Mouse (Mus musculus): ENCODE measurements at regions not wholly inside any gene's neighbourhood (a gene's known extent, or its start where the extent isn't known, plus 50 kb on each side); places are given as distances from the start of the nearest gene placed in this dataset.
"Not testable (repeated sequence)": the region's sequence is repeated elsewhere in the genome, so short reads cannot be mapped to it uniquely, and the experiment has no call there.

- no peak for ATAC-seq (replicated peaks; ENCODE audit: poor library complexity, severe bottlenecking)
Observed at GRCm38 (mm10) chr2:84042793-84043192, 52.4 kb downstream of the Gm13691 start.

GRCm38 (mm10) chr2:84048398-84049140 lies 58.2 kb downstream of the Gm13691 start:
- peak; percentile 77 for ATAC-seq (replicated peaks; ENCODE audit: poor library complexity, severe bottlenecking)

GRCm38 (mm10) chr2:84051883-84052331 lies 61.6 kb downstream of the Gm13691 start:
- ATAC-seq (replicated peaks; ENCODE audit: poor library complexity, severe bottlenecking), result no peak

- ATAC-seq (replicated peaks; ENCODE audit: poor library complexity, severe bottlenecking), result peak; percentile 96
Observed at GRCm38 (mm10) chr2:84059246-84059645, 68.9 kb downstream of the Gm13691 start.

GRCm38 (mm10) chr2:84061221-84061620 lies 70.9 kb downstream of the Gm13691 start:
- ATAC-seq (replicated peaks; ENCODE audit: poor library complexity, severe bottlenecking), result peak; percentile 72

- peak; percentile 55 for ATAC-seq (replicated peaks; ENCODE audit: poor library complexity, severe bottlenecking)
Observed at GRCm38 (mm10) chr2:84064371-84064770, 74.0 kb downstream of the Gm13691 start.

GRCm38 (mm10) chr2:84065061-84065460 lies 74.7 kb downstream of the Gm13691 start:
- no peak for ATAC-seq (replicated peaks; ENCODE audit: poor library complexity, severe bottlenecking)

- ATAC-seq (replicated peaks; ENCODE audit: poor library complexity, severe bottlenecking), result no peak
Observed at GRCm38 (mm10) chr2:84065749-84066148, 75.4 kb downstream of the Gm13691 start.

GRCm38 (mm10) chr2:84066151-84066693 lies 75.9 kb downstream of the Gm13691 start:
- no peak for ATAC-seq (replicated peaks; ENCODE audit: poor library complexity, severe bottlenecking)

GRCm38 (mm10) chr2:84066785-84067526 lies 76.6 kb downstream of the Gm13691 start:
- no peak for ATAC-seq (replicated peaks; ENCODE audit: poor library complexity, severe bottlenecking)

- no peak for ATAC-seq (replicated peaks; ENCODE audit: poor library complexity, severe bottlenecking)
Observed at GRCm38 (mm10) chr2:84068617-84069016, 78.3 kb downstream of the Gm13691 start.

GRCm38 (mm10) chr2:84069411-84069810 lies 79.1 kb downstream of the Gm13691 start:
- ATAC-seq (replicated peaks; ENCODE audit: poor library complexity, severe bottlenecking), result not testable (repeated sequence)

- ATAC-seq (replicated peaks; ENCODE audit: poor library complexity, severe bottlenecking), result no peak
Observed at GRCm38 (mm10) chr2:84072881-84073583, 82.7 kb downstream of the Gm13691 start.

- 0 out of 2 replicates have a peak, but pooled peaks have one; percentile 30 for ATAC-seq (replicated peaks; ENCODE audit: poor library complexity, severe bottlenecking)
Observed at GRCm38 (mm10) chr2:84075944-84076343, 85.6 kb downstream of the Gm13691 start.

GRCm38 (mm10) chr2:84079284-84079683 lies 88.9 kb downstream of the Gm13691 start:
- ATAC-seq (replicated peaks; ENCODE audit: poor library complexity, severe bottlenecking), result no peak

GRCm38 (mm10) chr2:84080228-84080627 lies 89.9 kb downstream of the Gm13691 start:
- no peak for ATAC-seq (replicated peaks; ENCODE audit: poor library complexity, severe bottlenecking)

- ATAC-seq (replicated peaks; ENCODE audit: poor library complexity, severe bottlenecking), result peak; percentile 71
Observed at GRCm38 (mm10) chr2:84094751-84095150, 104.4 kb downstream of the Gm13691 start.

GRCm38 (mm10) chr2:84098746-84099145 lies 108.4 kb downstream of the Gm13691 start:
- no peak for ATAC-seq (replicated peaks; ENCODE audit: poor library complexity, severe bottlenecking)

GRCm38 (mm10) chr2:84113562-84113961 lies 123.2 kb downstream of the Gm13691 start:
- ATAC-seq (replicated peaks; ENCODE audit: poor library complexity, severe bottlenecking), result peak; percentile 97

GRCm38 (mm10) chr2:84119839-84120238 lies 129.5 kb downstream of the Gm13691 start:
- no peak for ATAC-seq (replicated peaks; ENCODE audit: poor library complexity, severe bottlenecking)

GRCm38 (mm10) chr2:84127586-84127985 lies 137.2 kb downstream of the Gm13691 start:
- ATAC-seq (replicated peaks; ENCODE audit: poor library complexity, severe bottlenecking), result no peak
